Mouse (Mus musculus) heart, embryonic 16.5 days (tissue): Measurements from ENCODE around the gene Gm20883. TPM values are rescaled to one million over a fixed set of nuclear protein-coding genes. Genes with fewer than 3 reads are reported as not detected.
"Not testable (repeated sequence)": the region's sequence is repeated elsewhere in the genome, so short reads cannot be mapped to it uniquely, and the experiment has no call there.

ENCODE experiments used
- ATAC-seq: fragments of 200-750 bp; cut with Nextera tagmentation; replicated peaks from 2 replicates; pipeline ENCODE4 v1.8.0; 2017; ENCODE audit warnings: moderate number of reproducible peaks; ENCODE audit not compliant: insufficient read depth, low FRiP score; ENCODE audit errors: extremely low read depth
- H3K27ac ChIP-seq: fragments of 300-500 bp; sonication (generic); 2 replicates; pipeline ENCODE4 v1.5.1; 2014; ENCODE audit warnings: mild to moderate bottlenecking, low read length, control low read depth, moderate library complexity
- H3K27me3 ChIP-seq: fragments of 300-500 bp; sonication (generic); 2 replicates; pipeline ENCODE4 v1.6.1; 2014; ENCODE audit warnings: low read length, mixed read lengths; ENCODE audit not compliant: control insufficient read depth, insufficient read depth
- H3K36me3 ChIP-seq: fragments of 300-500 bp; sonication (generic); 2 replicates; pipeline ENCODE4 v1.6.1; 2014; ENCODE audit not compliant: control insufficient read depth, insufficient read depth
- H3K4me1 ChIP-seq: fragments of 300-500 bp; sonication (generic); 2 replicates; pipeline ENCODE4 v1.6.1; 2014; ENCODE audit warnings: low read length, mixed read lengths; ENCODE audit not compliant: control insufficient read depth, insufficient read depth
- H3K4me2 ChIP-seq: fragments of 300-500 bp; sonication (generic); 2 replicates; pipeline ENCODE4 v1.6.1; 2014; ENCODE audit warnings: low read depth, mild to moderate bottlenecking, control low read depth, low read length
- H3K4me3 ChIP-seq: fragments of 300-500 bp; sonication (generic); 2 replicates; pipeline ENCODE4 v1.5.1; 2014; ENCODE audit warnings: mild to moderate bottlenecking, control low read depth, low read length
- H3K9ac ChIP-seq: fragments of 300-500 bp; sonication (generic); 2 replicates; pipeline ENCODE4 v1.6.1; 2014; ENCODE audit warnings: low read length, control low read depth
- H3K9me3 ChIP-seq: fragments of 300-500 bp; sonication (generic); replicated peaks from 2 replicates; pipeline ENCODE4 v1.6.1; 2016; ENCODE audit warnings: low read length; ENCODE audit not compliant: control insufficient read depth
- WGBS: fragments of 180-500 bp; shearing (Covaris S2); extraction: QIAGEN DNeasy Blood & Tissue Kit; methylation state at CpG from one replicate; pipeline ENCODE4 v1.1.7; 2014; 5-methylcytosine and 5-hydroxymethylcytosine counted together
- polyA plus RNA-seq: library from polyadenylated mRNA; unstranded; fragments of >200 nt; fragmentation: Nextera tagmentation; extraction: Ambion mirVana; gene quantifications from 2 replicates; pipeline ENCODE4 v1.2.1, GENCODE M21; 2015

The Gm20883 gene
- polyA plus RNA-seq = not detected in 2 replicates

GRCm38 (mm10) chrY:50607951-50608350 lies at the start of gene Gm20883:
Gene Gm20883 (plus strand): TSS chrY:50608251.
- not testable (repeated sequence) for H3K36me3 ChIP-seq, H3K4me3 ChIP-seq, ATAC-seq, H3K9me3 ChIP-seq, H3K4me1 ChIP-seq, H3K4me2 ChIP-seq, H3K27me3 ChIP-seq, H3K9ac ChIP-seq, H3K27ac ChIP-seq
- no CpG with 5 or more reads among the region's 6 CpGs for WGBS
